Mouse (Mus musculus): Measurements from ENCODE around the gene Slc6a15.

DNA sequence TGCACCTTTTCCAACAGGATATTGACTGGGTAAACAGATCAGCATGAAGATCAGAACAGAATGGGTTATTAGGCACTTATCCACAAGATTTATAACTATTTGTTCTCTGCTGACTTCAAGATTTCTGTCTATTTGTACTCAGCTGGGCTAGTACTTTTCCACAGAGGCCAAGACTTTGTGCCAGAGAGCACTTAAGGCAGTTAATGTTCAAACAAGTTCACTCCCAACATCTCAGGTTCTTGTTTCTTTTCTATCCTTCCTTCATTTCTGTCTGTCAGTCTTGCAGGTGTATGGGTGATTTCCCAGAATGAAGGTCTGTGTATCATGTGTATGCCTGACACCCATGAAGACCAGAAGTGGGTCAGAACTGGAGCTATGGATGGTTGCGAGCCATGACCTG, 33.3 kb upstream of the Slc6a15 start:
- TF ChIP-seq POLR2A (IDR thresholded peaks at IDR 0.05; ENCODE audit: insufficient read length, low read depth) (no peak), MAX (IDR thresholded peaks at IDR 0.05; ENCODE audit: low read depth) (no peak), CEBPB (IDR thresholded peaks at IDR 0.05; ENCODE audit: insufficient read depth, poor library complexity, severe bottlenecking) (no peak), SRF (IDR thresholded peaks at IDR 0.05; ENCODE audit: control insufficient read depth, insufficient read length, low read depth) (no peak), E2F4 (IDR thresholded peaks at IDR 0.05; ENCODE audit: insufficient read depth) (no peak), TCF12 (IDR thresholded peaks at IDR 0.05; ENCODE audit: insufficient read depth, poor library complexity, severe bottlenecking) (no peak)
